Mouse (Mus musculus): Measurements from ENCODE around the gene H2bfm.

GRCm38 (mm10) chrX:136925863-136926262 is 1.3 kb upstream of the H2bfm start:
- TF ChIP-seq CTCF (IDR thresholded peaks at IDR 0.05; ENCODE audit: low read depth) (no peak), EP300 (IDR thresholded peaks at IDR 0.05; ENCODE audit: low read depth) (no peak)
